Comparison of ENCODE assay signal across 23 mouse cellular contexts in genomic region chr2:69364831-69365230, GRCm38 (mm10). TPM values are rescaled to one million over a fixed set of nuclear protein-coding genes. Genes with fewer than 3 reads are reported as not detected.
"Had no signal": no experiment of that assay in that cellular context is flagged by ENCODE, and none has a peak within 500 bp of the region (broad histone marks: within the 10 kb centered on the region; RNA-seq: fewer than 3 reads in every experiment).

No protein-coding gene starts in this region.

- H3K4me3 ChIP-seq: limb, embryonic 12.5 days; liver, embryonic 15.5 days; megakaryocyte, embryonic 14.5 days; midbrain, embryonic 15.5 days; neural tube, embryonic 13.5 days; stomach, embryonic 15.5 days had no signal

- ATAC-seq: lung, postnatal 0 days; midbrain, embryonic 15.5 days had no signal

- H3K27ac ChIP-seq: limb, embryonic 12.5 days; liver, embryonic 15.5 days; macrophage; midbrain, embryonic 15.5 days; neural tube, embryonic 13.5 days; stomach, embryonic 15.5 days had no signal

- H3K4me1 ChIP-seq: limb, embryonic 12.5 days; liver, embryonic 15.5 days; megakaryocyte, embryonic 14.5 days; midbrain, embryonic 15.5 days; neural tube, embryonic 13.5 days; stomach, embryonic 15.5 days had no signal

- H3K9ac ChIP-seq: limb, embryonic 12.5 days; liver, embryonic 15.5 days; midbrain, embryonic 15.5 days; neural tube, embryonic 13.5 days; stomach, embryonic 15.5 days had no signal

- H3K27me3 ChIP-seq: limb, embryonic 12.5 days; liver, embryonic 15.5 days; midbrain, embryonic 15.5 days; neural tube, embryonic 13.5 days; stomach, embryonic 15.5 days had no signal

- H3K9me3 ChIP-seq: limb, embryonic 12.5 days; liver, embryonic 15.5 days; megakaryocyte, embryonic 14.5 days; midbrain, embryonic 15.5 days; neural tube, embryonic 13.5 days; stomach, embryonic 15.5 days had no signal

- H3K36me3 ChIP-seq: limb, embryonic 12.5 days; liver, embryonic 15.5 days; midbrain, embryonic 15.5 days; neural tube, embryonic 13.5 days; stomach, embryonic 15.5 days had no signal

- H3K4me2 ChIP-seq: limb, embryonic 12.5 days; liver, embryonic 15.5 days; midbrain, embryonic 11.5 days; midbrain, embryonic 15.5 days; neural tube, embryonic 13.5 days; stomach, embryonic 15.5 days had no signal

- DNase-seq: layer of hippocampus, postnatal 36 days; liver; lung, adult 2 months; retina, postnatal 1 day; right cerebral cortex, postnatal 14 days; thymus, adult 2 months; thymus, postnatal 25 days had no signal

RNA-seq across cellular contexts. Expression of gene Dhrs9, which starts 15.4 kb away (rescaled TPM):
- total RNA-seq: layer of hippocampus, postnatal 36 days; monocyte, adult 5-6 weeks had no signal
- polyA plus RNA-seq: kidney, embryonic 14.5 days; limb, embryonic 12.5 days; midbrain, embryonic 11.5 days; midbrain, embryonic 15.5 days; neural tube, embryonic 13.5 days; testis, adult 2 months had no signal

RNA-seq across cellular contexts. Expression of gene Abcb11, which starts 22.4 kb away (rescaled TPM):
- total RNA-seq: layer of hippocampus, postnatal 36 days; left cerebral cortex, adult 8-10 months; left cerebral cortex, postnatal 36 days; monocyte, adult 5-6 weeks had no signal
- polyA plus RNA-seq: kidney, embryonic 14.5 days; large intestine, adult 2 months; limb, embryonic 12.5 days; macrophage; midbrain, embryonic 11.5 days; midbrain, embryonic 15.5 days; neural tube, embryonic 13.5 days; spleen, adult 2 months had no signal
